Mouse (Mus musculus): ENCODE data around the gene 1700080E11Rik.
"Not testable (repeated sequence)": the region's sequence is repeated elsewhere in the genome, so short reads cannot be mapped to it uniquely, and the experiment has no call there.

1700080E11Rik gene

GRCm38 (mm10) chr9:105144992-105145391, at the start of gene 1700080E11Rik:
TSS of gene 1700080E11Rik (minus strand) at chr9:105145092.
- no peak for DNase-seq

- DNase-seq = no peak
Measured at GRCm38 (mm10) chr9:105186725-105187124, 41.8 kb upstream of the 1700080E11Rik start.

GRCm38 (mm10) chr9:105182392-105182791, 37.5 kb upstream of the 1700080E11Rik start:
- DNase-seq = no peak

GRCm38 (mm10) chr9:105139204-105139603, 5.7 kb downstream of the 1700080E11Rik start:
- no peak for DNase-seq

- DNase-seq = no peak
Measured at GRCm38 (mm10) chr9:105136404-105136803, 8.5 kb downstream of the 1700080E11Rik start.

- DNase-seq = no peak
Measured at GRCm38 (mm10) chr9:105134536-105134935, 10.4 kb downstream of the 1700080E11Rik start.

- no peak for DNase-seq
Measured at GRCm38 (mm10) chr9:105132002-105132367, 12.9 kb downstream of the 1700080E11Rik start.

- peak; percentile 89 to 92 for DNase-seq
Measured at GRCm38 (mm10) chr9:105131253-105132001, 13.5 kb downstream of the 1700080E11Rik start, which contains the start of gene Nudt16. TSS of gene Nudt16 (minus strand) at chr9:105131824.

GRCm38 (mm10) chr9:105130331-105130730, 14.6 kb downstream of the 1700080E11Rik start:
- DNase-seq = no peak

GRCm38 (mm10) chr9:105125206-105125605, 19.7 kb downstream of the 1700080E11Rik start:
- not testable (repeated sequence) for DNase-seq

- DNase-seq = no peak
Measured at GRCm38 (mm10) chr9:105103893-105104292, 41.0 kb downstream of the 1700080E11Rik start.

GRCm38 (mm10) chr9:105101911-105102310, 43.0 kb downstream of the 1700080E11Rik start:
- no peak for DNase-seq

- DNase-seq = no peak
Measured at GRCm38 (mm10) chr9:105100807-105101570, 43.9 kb downstream of the 1700080E11Rik start.

All from cerebellum, postnatal 25 days (tissue).